Mouse (Mus musculus): Measurements from ENCODE around the gene Ctnnd1.
"Not testable (repeated sequence)": the region's sequence is repeated elsewhere in the genome, so short reads cannot be mapped to it uniquely, and the experiment has no call there.

Ctnnd1 gene

GRCm38 (mm10) chr2:84650464-84651195 is at the start of gene Ctnnd1:
TSS of gene Ctnnd1 (minus strand) at chr2:84650765.
- peak; percentile 80 for DNase-seq (ENCODE audit: extremely low read depth, low read depth, low spot score)

GRCm38 (mm10) chr2:84695007-84695695 is 44.6 kb upstream of the Ctnnd1 start:
- DNase-seq (ENCODE audit: extremely low read depth, low read depth, low spot score), result no peak

- no peak for DNase-seq (ENCODE audit: extremely low read depth, low read depth, low spot score)
Measured at GRCm38 (mm10) chr2:84690050-84690449, 39.5 kb upstream of the Ctnnd1 start.

- DNase-seq (ENCODE audit: extremely low read depth, low read depth, low spot score), result no peak
Measured at GRCm38 (mm10) chr2:84688080-84688844, 37.7 kb upstream of the Ctnnd1 start.

GRCm38 (mm10) chr2:84682605-84683183 is 32.1 kb upstream of the Ctnnd1 start:
- DNase-seq (ENCODE audit: extremely low read depth, low read depth, low spot score), result no peak

- no peak for DNase-seq (ENCODE audit: extremely low read depth, low read depth, low spot score)
Measured at GRCm38 (mm10) chr2:84679016-84679415, 28.5 kb upstream of the Ctnnd1 start, which contains the start of gene Tmx2. TSS of gene Tmx2 (minus strand) at chr2:84679140.

- peak; percentile 99 for DNase-seq (ENCODE audit: extremely low read depth, low read depth, low spot score)
Measured at GRCm38 (mm10) chr2:84677968-84678880, 27.7 kb upstream of the Ctnnd1 start, which contains the start of the genes Gm28635 and Med19. TSS of gene Gm28635 (minus strand) at chr2:84678041. TSS of gene Med19 (plus strand) at chr2:84678402.

- no peak for DNase-seq (ENCODE audit: extremely low read depth, low read depth, low spot score)
Measured at GRCm38 (mm10) chr2:84677270-84677967, 26.9 kb upstream of the Ctnnd1 start.

GRCm38 (mm10) chr2:84671535-84671934 is 21.0 kb upstream of the Ctnnd1 start:
- not testable (repeated sequence) for DNase-seq (ENCODE audit: extremely low read depth, low read depth, low spot score)

- no peak for DNase-seq (ENCODE audit: extremely low read depth, low read depth, low spot score)
Measured at GRCm38 (mm10) chr2:84670569-84670933, 20.0 kb upstream of the Ctnnd1 start, which contains the start of gene Selenoh. TSS of gene Selenoh (minus strand) at chr2:84670770.

- no peak for DNase-seq (ENCODE audit: extremely low read depth, low read depth, low spot score)
Measured at GRCm38 (mm10) chr2:84669828-84670568, 19.4 kb upstream of the Ctnnd1 start.

GRCm38 (mm10) chr2:84666081-84666480 is 15.5 kb upstream of the Ctnnd1 start:
- DNase-seq (ENCODE audit: extremely low read depth, low read depth, low spot score), result no peak

- no peak for DNase-seq (ENCODE audit: extremely low read depth, low read depth, low spot score)
Measured at GRCm38 (mm10) chr2:84662866-84663265, 12.3 kb upstream of the Ctnnd1 start.

- no peak for DNase-seq (ENCODE audit: extremely low read depth, low read depth, low spot score)
Measured at GRCm38 (mm10) chr2:84660253-84660652, 9.7 kb upstream of the Ctnnd1 start.

GRCm38 (mm10) chr2:84658806-84659205 is 8.2 kb upstream of the Ctnnd1 start, which contains the start of gene Btbd18:
TSS of gene Btbd18 (plus strand) at chr2:84659079.
- DNase-seq (ENCODE audit: extremely low read depth, low read depth, low spot score), result no peak

GRCm38 (mm10) chr2:84655864-84656263 is 5.3 kb upstream of the Ctnnd1 start:
- no peak for DNase-seq (ENCODE audit: extremely low read depth, low read depth, low spot score)

- no peak for DNase-seq (ENCODE audit: extremely low read depth, low read depth, low spot score)
Measured at GRCm38 (mm10) chr2:84653354-84653753, 2.8 kb upstream of the Ctnnd1 start.

- DNase-seq (ENCODE audit: extremely low read depth, low read depth, low spot score), result no peak
Measured at GRCm38 (mm10) chr2:84649674-84650073, 891 bp downstream of the Ctnnd1 start.

GRCm38 (mm10) chr2:84648369-84648768 is 2.2 kb downstream of the Ctnnd1 start:
- no peak for DNase-seq (ENCODE audit: extremely low read depth, low read depth, low spot score)

Data from fat pad, adult 2 months (tissue).